Mouse (Mus musculus): ENCODE measurements at regions not wholly inside any gene's neighbourhood (a gene's known extent, or its start where the extent isn't known, plus 50 kb on each side); places are given as distances from the start of the nearest gene placed in this dataset.

DNA sequence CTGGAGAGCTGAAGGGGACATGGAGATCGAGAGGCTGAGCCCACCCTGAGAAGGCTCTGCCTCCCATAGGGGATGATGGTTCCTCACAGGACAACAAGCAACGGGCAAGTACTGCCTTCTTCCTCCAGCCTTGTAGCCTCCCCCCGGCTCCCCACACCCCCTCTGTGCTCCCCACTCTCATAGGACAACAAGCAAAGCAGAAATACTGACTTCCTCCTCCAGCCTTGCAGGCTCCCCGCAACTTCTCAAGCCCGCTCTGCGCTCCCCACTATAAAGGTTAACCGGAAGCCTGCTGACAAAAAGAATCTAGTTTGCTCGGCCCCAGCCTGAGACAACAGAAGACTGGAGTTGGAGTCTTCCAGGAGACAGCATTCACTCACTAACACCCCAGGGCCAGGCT, 69.3 kb upstream of the Lrpprc start:
- TF ChIP-seq CTCF (IDR thresholded peaks at IDR 0.05; ENCODE audit: extremely low read depth, insufficient read depth, insufficient read length, insufficient replicate concordance) (no peak), POLR2A (IDR thresholded peaks at IDR 0.05; ENCODE audit: low read depth, low read length) (peak; percentile 10; the same call in 1 of the 2 replicates)
